Mouse (Mus musculus): Measurements from ENCODE around the gene Ccnf. TPM values are rescaled to one million over a fixed set of nuclear protein-coding genes. Genes with fewer than 3 reads are reported as not detected.

Gene Ccnf
- polyA plus RNA-seq, 1 experiment = 10.7 TPM

DNA sequence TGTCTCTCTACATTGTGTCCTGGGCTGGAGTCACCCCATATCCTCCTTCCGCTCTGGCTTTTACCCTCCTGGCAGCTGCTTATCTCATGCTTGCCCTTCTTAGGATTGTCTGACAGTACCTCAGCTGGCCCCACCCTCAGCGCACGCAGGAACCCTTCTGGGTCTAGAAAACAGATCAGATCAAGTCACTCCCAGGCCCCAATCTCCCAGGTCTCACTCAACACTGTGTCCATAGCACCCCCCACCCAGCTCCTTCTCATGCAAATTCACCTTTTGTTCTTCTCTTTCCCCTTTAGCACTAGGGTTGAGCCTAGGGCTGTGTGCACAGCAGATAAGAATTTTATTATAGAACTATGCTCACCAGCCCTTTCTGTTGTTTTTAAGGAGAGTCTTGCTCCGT lies 48.2 kb downstream of the Ccnf start:
- no peaks in the 10 kb centered on the region for H3K27me3 ChIP-seq (ENCODE audit: control insufficient read depth, insufficient read depth, low read length)
- no peak overlapping the region for H3K27ac ChIP-seq (ENCODE audit: control insufficient read depth, insufficient read depth, low read depth, low read length)
- peaks cover 32% of the 10 kb centered on the region for H3K4me1 ChIP-seq (ENCODE audit: control insufficient read depth, insufficient read depth, low read length)
- no peak for TF ChIP-seq CTCF (IDR thresholded peaks at IDR 0.05; ENCODE audit: control insufficient read depth, insufficient read depth, insufficient replicate concordance, low read depth, low read length)
- TF ChIP-seq POLR2A (IDR thresholded peaks at IDR 0.05; ENCODE audit: control insufficient read depth, low read depth, low read length) = no peak
- no peak overlapping the region for H3K4me3 ChIP-seq (ENCODE audit: control insufficient read depth, low read depth, low read length)
- no peaks in the 10 kb centered on the region for H3K36me3 ChIP-seq (ENCODE audit: control insufficient read depth, insufficient read depth, low read length)

DNA sequence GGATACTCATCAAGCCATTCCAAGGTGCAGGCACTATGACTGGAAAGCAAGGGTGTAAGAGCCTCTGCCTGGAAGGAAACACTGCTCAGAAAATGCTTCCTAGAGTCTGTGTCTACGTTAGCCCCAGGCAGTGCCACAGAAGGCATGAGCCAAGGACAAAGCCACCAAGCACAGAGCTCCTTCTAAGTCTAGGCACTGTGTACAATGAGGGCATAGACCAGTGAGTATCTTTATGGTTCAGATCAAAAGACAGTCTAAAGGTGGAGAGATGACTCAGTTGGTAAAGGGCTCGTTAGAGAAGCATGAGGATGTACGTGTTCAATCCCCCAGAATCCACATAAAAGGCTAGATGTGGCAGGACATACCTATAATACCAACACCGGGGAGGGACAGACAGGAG lies 50.2 kb downstream of the Ccnf start:
- Histone ChIP-seq H3K27ac (ENCODE audit: control insufficient read depth, insufficient read depth, low read depth, low read length) (no peak overlapping the region), H3K4me1 (ENCODE audit: control insufficient read depth, insufficient read depth, low read length) (peaks cover 12% of the 10 kb centered on the region), H3K36me3 (ENCODE audit: control insufficient read depth, insufficient read depth, low read length) (no peaks in the 10 kb centered on the region), H3K4me3 (ENCODE audit: control insufficient read depth, low read depth, low read length) (no peak overlapping the region), H3K27me3 (ENCODE audit: control insufficient read depth, insufficient read depth, low read length) (no peaks in the 10 kb centered on the region)
- no peak for TF ChIP-seq POLR2A (IDR thresholded peaks at IDR 0.05; ENCODE audit: control insufficient read depth, low read depth, low read length)
- TF ChIP-seq CTCF (IDR thresholded peaks at IDR 0.05; ENCODE audit: control insufficient read depth, insufficient read depth, insufficient replicate concordance, low read depth, low read length) = no peak

DNA sequence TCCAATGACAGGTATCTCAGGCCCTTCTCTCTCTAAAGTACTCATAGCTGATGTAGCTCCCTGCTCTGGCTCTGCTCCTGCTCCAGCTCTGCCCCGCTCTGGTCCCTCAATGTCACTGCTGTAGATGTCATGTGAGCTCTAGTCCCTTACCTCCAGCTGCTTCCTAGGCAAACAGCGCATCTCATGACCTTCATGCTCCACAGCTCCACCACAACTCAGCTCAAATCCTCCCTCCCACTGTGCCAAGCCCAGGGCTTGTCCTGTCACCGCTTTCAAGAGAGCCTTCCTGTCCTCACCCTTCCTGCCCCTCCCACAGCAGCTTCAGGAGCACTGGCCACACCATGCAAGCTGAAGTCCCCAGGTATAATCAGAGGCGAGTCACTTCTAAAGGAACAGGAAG lies 51.5 kb downstream of the Ccnf start:
- TF ChIP-seq POLR2A (IDR thresholded peaks at IDR 0.05; ENCODE audit: control insufficient read depth, low read depth, low read length) = no peak
- no peak for TF ChIP-seq CTCF (IDR thresholded peaks at IDR 0.05; ENCODE audit: control insufficient read depth, insufficient read depth, insufficient replicate concordance, low read depth, low read length)
- Histone ChIP-seq H3K27me3 (ENCODE audit: control insufficient read depth, insufficient read depth, low read length) (no peaks in the 10 kb centered on the region), H3K4me1 (ENCODE audit: control insufficient read depth, insufficient read depth, low read length) (peaks cover 5% of the 10 kb centered on the region)

DNA sequence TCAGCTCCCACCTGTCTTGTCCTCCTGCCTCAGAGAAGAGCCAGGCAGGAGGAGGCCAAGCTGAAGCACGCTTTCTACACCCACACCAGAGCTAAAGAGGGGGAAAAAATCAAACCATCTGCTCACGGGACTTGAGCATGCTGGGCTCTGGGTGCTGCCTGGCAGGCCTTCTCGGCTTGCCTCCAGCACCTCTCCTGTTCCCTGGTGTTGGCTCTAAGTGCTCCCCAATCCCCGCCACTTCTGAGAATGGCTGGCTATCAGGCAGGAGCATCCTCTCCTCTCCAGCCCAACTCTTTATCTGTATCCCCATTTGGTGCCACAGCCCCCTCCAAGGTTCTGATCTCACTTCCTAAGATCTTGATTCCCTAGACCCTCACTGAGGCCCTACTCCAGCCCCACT lies 52.0 kb downstream of the Ccnf start:
- H3K36me3 ChIP-seq (ENCODE audit: control insufficient read depth, insufficient read depth, low read length) = no peaks in the 10 kb centered on the region
- no peak overlapping the region for H3K27ac ChIP-seq (ENCODE audit: control insufficient read depth, insufficient read depth, low read depth, low read length)
- no peaks in the 10 kb centered on the region; the same call in 1 of the 2 replicates for H3K4me1 ChIP-seq (ENCODE audit: control insufficient read depth, insufficient read depth, low read length)
- H3K4me3 ChIP-seq (ENCODE audit: control insufficient read depth, low read depth, low read length) = no peak overlapping the region
- TF ChIP-seq CTCF (IDR thresholded peaks at IDR 0.05; ENCODE audit: control insufficient read depth, insufficient read depth, insufficient replicate concordance, low read depth, low read length) (no peak), POLR2A (IDR thresholded peaks at IDR 0.05; ENCODE audit: control insufficient read depth, low read depth, low read length) (no peak)
- no peaks in the 10 kb centered on the region for H3K27me3 ChIP-seq (ENCODE audit: control insufficient read depth, insufficient read depth, low read length)

More for the DNA sequence above, 51.5 kb downstream of the Ccnf start:
- no peak overlapping the region for H3K4me3 ChIP-seq (ENCODE audit: control insufficient read depth, low read depth, low read length)
- H3K27ac ChIP-seq (ENCODE audit: control insufficient read depth, insufficient read depth, low read depth, low read length) = no peak overlapping the region
- H3K36me3 ChIP-seq (ENCODE audit: control insufficient read depth, insufficient read depth, low read length) = no peaks in the 10 kb centered on the region

DNA sequence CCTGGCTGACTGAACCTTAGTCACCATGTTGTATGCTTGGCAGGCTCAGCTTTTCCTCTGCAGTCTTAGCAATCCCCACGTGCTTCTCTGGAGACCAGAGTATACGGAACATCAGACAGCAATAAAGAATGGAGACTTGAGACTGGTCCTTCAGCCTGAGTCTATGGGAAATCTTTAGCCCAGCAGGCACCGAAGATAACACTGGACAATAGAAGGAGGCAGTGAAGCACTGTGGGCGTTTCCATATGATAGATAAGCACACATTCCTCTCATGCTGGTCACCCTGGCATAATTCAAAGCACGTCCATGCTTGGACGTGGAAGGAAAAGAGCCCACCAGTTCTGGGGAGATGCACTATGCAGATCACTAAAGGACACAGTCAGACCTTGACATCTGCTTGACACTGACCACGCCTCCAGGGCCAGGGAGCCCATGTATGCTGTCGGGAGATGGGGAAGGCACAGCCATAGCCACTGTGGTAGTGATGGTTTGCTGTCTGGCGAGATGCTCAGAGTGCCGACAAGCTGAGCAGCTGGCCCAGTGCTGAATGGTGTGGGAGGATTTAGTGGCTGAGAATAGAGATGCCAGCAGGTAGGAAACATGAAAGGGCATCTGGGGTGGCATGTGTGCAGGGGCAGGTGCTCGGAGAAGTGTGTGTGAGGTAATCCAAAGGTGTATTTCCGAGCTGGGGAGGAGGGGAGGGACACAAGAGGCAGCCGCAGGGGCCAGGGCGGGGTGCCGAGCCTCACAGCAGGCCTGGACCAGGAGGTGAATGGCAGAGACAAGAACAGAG lies 54.1 kb downstream of the Ccnf start:
- no peak for TF ChIP-seq POLR2A (IDR thresholded peaks at IDR 0.05; ENCODE audit: control insufficient read depth, low read depth, low read length)
- no peaks in the 10 kb centered on the region for H3K27me3 ChIP-seq (ENCODE audit: control insufficient read depth, insufficient read depth, low read length)
- H3K4me3 ChIP-seq (ENCODE audit: control insufficient read depth, low read depth, low read length) = no peak overlapping the region
- H3K4me1 ChIP-seq (ENCODE audit: control insufficient read depth, insufficient read depth, low read length) = no peaks in the 10 kb centered on the region
- H3K36me3 ChIP-seq (ENCODE audit: control insufficient read depth, insufficient read depth, low read length) = no peaks in the 10 kb centered on the region
- H3K27ac ChIP-seq (ENCODE audit: control insufficient read depth, insufficient read depth, low read depth, low read length) = no peak overlapping the region

DNA sequence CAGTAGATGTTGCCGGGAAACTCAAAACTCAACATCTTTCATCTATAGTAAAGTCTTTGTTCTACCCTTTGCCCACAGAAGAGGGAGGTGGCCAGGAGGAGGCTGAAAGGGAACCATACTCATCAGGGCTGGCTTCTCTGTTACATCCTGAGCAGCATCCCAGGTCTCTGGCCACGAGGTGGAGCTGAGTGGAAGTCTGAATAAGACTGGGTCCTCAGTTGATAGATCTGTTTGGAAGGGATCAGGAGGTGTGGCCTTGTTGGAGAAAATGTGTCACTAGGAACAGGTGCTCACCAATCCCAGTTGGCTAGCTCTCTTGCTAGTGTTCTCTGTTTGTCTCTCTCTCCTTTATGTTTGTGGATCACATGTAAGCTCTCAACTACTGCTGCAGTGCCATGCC lies 55.9 kb downstream of the Ccnf start:
- Histone ChIP-seq H3K4me3 (ENCODE audit: control insufficient read depth, low read depth, low read length) (no peak overlapping the region), H3K27ac (ENCODE audit: control insufficient read depth, insufficient read depth, low read depth, low read length) (no peak overlapping the region), H3K36me3 (ENCODE audit: control insufficient read depth, insufficient read depth, low read length) (no peaks in the 10 kb centered on the region), H3K27me3 (ENCODE audit: control insufficient read depth, insufficient read depth, low read length) (no peaks in the 10 kb centered on the region), H3K4me1 (ENCODE audit: control insufficient read depth, insufficient read depth, low read length) (no peaks in the 10 kb centered on the region)
- TF ChIP-seq POLR2A (IDR thresholded peaks at IDR 0.05; ENCODE audit: control insufficient read depth, low read depth, low read length) = no peak
- no peak for TF ChIP-seq CTCF (IDR thresholded peaks at IDR 0.05; ENCODE audit: control insufficient read depth, insufficient read depth, insufficient replicate concordance, low read depth, low read length)

DNA sequence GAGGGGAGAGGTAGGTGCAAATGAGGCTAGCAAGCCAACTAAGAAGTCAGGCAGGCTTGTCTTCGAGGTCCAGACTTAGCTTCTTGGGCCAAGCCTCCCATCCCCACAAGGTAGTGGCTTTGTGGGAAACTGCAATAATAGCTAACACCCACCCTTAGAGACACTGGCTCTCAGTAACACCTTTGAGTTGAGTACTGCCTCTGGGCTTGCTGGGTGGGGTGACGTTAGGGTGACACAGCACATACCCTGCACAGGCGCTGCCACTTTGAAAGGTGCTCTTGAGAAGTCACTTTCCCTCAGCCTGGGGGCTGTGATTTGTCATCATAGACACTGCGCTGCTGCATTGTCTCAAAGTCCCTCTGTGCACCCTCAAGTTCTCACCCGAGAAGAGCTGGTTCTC lies 57.5 kb downstream of the Ccnf start:
- Histone ChIP-seq H3K4me3 (ENCODE audit: control insufficient read depth, low read depth, low read length) (no peak overlapping the region), H3K27me3 (ENCODE audit: control insufficient read depth, insufficient read depth, low read length) (no peaks in the 10 kb centered on the region), H3K36me3 (ENCODE audit: control insufficient read depth, insufficient read depth, low read length) (no peaks in the 10 kb centered on the region), H3K4me1 (ENCODE audit: control insufficient read depth, insufficient read depth, low read length) (no peaks in the 10 kb centered on the region), H3K27ac (ENCODE audit: control insufficient read depth, insufficient read depth, low read depth, low read length) (no peak overlapping the region)
- TF ChIP-seq CTCF (IDR thresholded peaks at IDR 0.05; ENCODE audit: control insufficient read depth, insufficient read depth, insufficient replicate concordance, low read depth, low read length) (no peak), POLR2A (IDR thresholded peaks at IDR 0.05; ENCODE audit: control insufficient read depth, low read depth, low read length) (no peak)

Measured in testis, adult 2 months (tissue).